ENCODE assay signal across 16 mouse cellular contexts in the genomic region with DNA sequence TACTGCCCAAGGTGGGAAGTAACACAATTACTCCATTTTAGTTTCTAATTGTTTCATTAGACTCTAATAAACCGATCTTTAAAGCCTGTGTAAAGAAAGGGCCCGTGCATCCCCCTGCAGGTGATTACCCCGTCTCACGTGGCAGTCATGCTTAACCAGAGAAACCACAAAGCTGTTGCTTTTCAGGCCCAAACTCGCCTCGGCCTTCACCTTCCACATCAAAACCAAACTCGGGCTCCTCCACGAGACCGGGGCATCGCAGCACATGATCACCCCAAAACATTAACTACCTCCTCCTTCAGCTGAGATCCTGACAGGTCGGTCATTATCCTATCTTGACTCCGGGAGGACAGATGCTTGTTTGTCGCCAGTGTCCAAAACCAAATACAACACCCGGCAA. TPM values are rescaled to one million over a fixed set of nuclear protein-coding genes. Genes with fewer than 3 reads are reported as not detected.
DNase-seq lines count a peak whose midpoint lies in the region; ATAC-seq and TF ChIP-seq lines count a peak whose summit lies in the region.
"Had no signal": no experiment of that assay in that cellular context is flagged by ENCODE, and none has a peak within 500 bp of the region (broad histone marks: within the 10 kb centered on the region; RNA-seq: fewer than 3 reads in every experiment).

No protein-coding gene starts in this region.

- H3K9ac ChIP-seq in midbrain, embryonic 11.5 days (ENCODE audit: low read length) = no peak overlapping the region
- H3K9ac ChIP-seq in midbrain, embryonic 15.5 days = no peak overlapping the region
- no peak overlapping the region for H3K9ac ChIP-seq in intestine, embryonic 14.5 days (ENCODE audit: low read length)
- H3K9ac ChIP-seq in kidney, postnatal 0 days (ENCODE audit: low read depth, low read length) = no peak overlapping the region
- H3K9ac ChIP-seq in forebrain, embryonic 16.5 days (replicated peaks; ENCODE audit: low read depth, low read length) = no peak overlapping the region
- H3K9ac ChIP-seq: embryonic facial prominence, embryonic 12.5 days; forebrain, embryonic 15.5 days; limb, embryonic 12.5 days; neural tube, embryonic 13.5 days had no signal

- ATAC-seq in midbrain, embryonic 11.5 days (ENCODE audit: low FRiP score) = no peak
- no peak for ATAC-seq in midbrain, embryonic 15.5 days (replicated peaks)
- ATAC-seq in intestine, embryonic 14.5 days (replicated peaks; ENCODE audit: low FRiP score, low TSS enrichment, low read depth) = 0 out of 2 replicates have a peak, but pooled peaks have one; percentile 28
- no peak for ATAC-seq in kidney, postnatal 0 days (replicated peaks; ENCODE audit: low FRiP score, low read depth)
- no peak for ATAC-seq in forebrain, embryonic 16.5 days
- ATAC-seq: forebrain, embryonic 15.5 days had no signal

- H3K4me3 ChIP-seq in midbrain, embryonic 11.5 days (ENCODE audit: low read depth, low read length) = no peak overlapping the region
- no peak overlapping the region for H3K4me3 ChIP-seq in midbrain, embryonic 15.5 days
- no peak overlapping the region for H3K4me3 ChIP-seq in intestine, embryonic 14.5 days (ENCODE audit: low read depth, low read length)
- no peak overlapping the region for H3K4me3 ChIP-seq in kidney, postnatal 0 days (replicated peaks; ENCODE audit: low read depth, low read length)
- no peak overlapping the region for H3K4me3 ChIP-seq in forebrain, embryonic 16.5 days (replicated peaks; ENCODE audit: low read length)
- H3K4me3 ChIP-seq: embryonic facial prominence, embryonic 12.5 days; forebrain, embryonic 15.5 days; hindbrain, embryonic 10.5 days; limb, embryonic 12.5 days; neural tube, embryonic 13.5 days had no signal

- 85% methylated on average over 14 of the region's 14 CpGs for WGBS in midbrain, embryonic 11.5 days
- 79% methylated on average over 14 of the region's 14 CpGs for WGBS in midbrain, embryonic 15.5 days
- WGBS in intestine, embryonic 14.5 days = 62% methylated on average over 14 of the region's 14 CpGs
- 53% methylated on average over 14 of the region's 14 CpGs for WGBS in kidney, postnatal 0 days
- WGBS in forebrain, embryonic 16.5 days = 70% methylated on average over 14 of the region's 14 CpGs

- no peak for TF ChIP-seq CTCF in kidney, postnatal 0 days (IDR thresholded peaks at IDR 0.05; ENCODE audit: low read depth)

- DNase-seq in midbrain, embryonic 11.5 days (ENCODE audit: low spot score, missing footprints) = peak; percentile 45
- DNase-seq in intestine, embryonic 14.5 days (ENCODE audit: low spot score) = no peak
- DNase-seq in kidney, postnatal 0 days (ENCODE audit: low spot score) = no peak
- DNase-seq in spleen, postnatal 36 days (ENCODE audit: low spot score in 2 of 2) = peak; percentile 37 to 43
- DNase-seq in thymus, postnatal 14 days = no peak
- DNase-seq: cerebellum, adult 9-11 months; midbrain, embryonic 14.5 days; right cerebral cortex, adult 18-20 months; thymus, adult 18-20 months had no signal

- no peaks in the 10 kb centered on the region for H3K9me3 ChIP-seq in midbrain, embryonic 11.5 days (ENCODE audit: control insufficient read depth, low read length)
- H3K9me3 ChIP-seq in midbrain, embryonic 15.5 days = no peaks in the 10 kb centered on the region
- no peaks in the 10 kb centered on the region for H3K9me3 ChIP-seq in intestine, embryonic 14.5 days (ENCODE audit: control insufficient read depth, low read length)
- H3K9me3 ChIP-seq in kidney, postnatal 0 days (replicated peaks; ENCODE audit: low read length) = no peaks in the 10 kb centered on the region
- H3K9me3 ChIP-seq in forebrain, embryonic 16.5 days (ENCODE audit: control insufficient read depth, low read length) = no peaks in the 10 kb centered on the region
- H3K9me3 ChIP-seq: embryonic facial prominence, embryonic 12.5 days; forebrain, embryonic 15.5 days; hindbrain, embryonic 10.5 days; limb, embryonic 12.5 days; neural tube, embryonic 13.5 days had no signal

- H3K36me3 ChIP-seq in midbrain, embryonic 11.5 days (ENCODE audit: control insufficient read depth, insufficient read depth, low read length) = no peaks in the 10 kb centered on the region
- no peaks in the 10 kb centered on the region for H3K36me3 ChIP-seq in midbrain, embryonic 15.5 days (replicated peaks)
- no peaks in the 10 kb centered on the region for H3K36me3 ChIP-seq in intestine, embryonic 14.5 days (ENCODE audit: control insufficient read depth, insufficient read depth, low read length)
- no peaks in the 10 kb centered on the region for H3K36me3 ChIP-seq in kidney, postnatal 0 days (ENCODE audit: insufficient read depth, low read length)
- H3K36me3 ChIP-seq in forebrain, embryonic 16.5 days (ENCODE audit: control insufficient read depth, insufficient read depth) = no peaks in the 10 kb centered on the region
- H3K36me3 ChIP-seq: embryonic facial prominence, embryonic 12.5 days; forebrain, embryonic 15.5 days; hindbrain, embryonic 10.5 days; limb, embryonic 12.5 days; neural tube, embryonic 13.5 days had no signal

- H3K4me1 ChIP-seq in midbrain, embryonic 11.5 days (ENCODE audit: control insufficient read depth, insufficient read depth, low read length) = no peaks in the 10 kb centered on the region
- no peaks in the 10 kb centered on the region for H3K4me1 ChIP-seq in midbrain, embryonic 15.5 days
- H3K4me1 ChIP-seq in intestine, embryonic 14.5 days (replicated peaks; ENCODE audit: control insufficient read depth, insufficient read depth, low read length) = 0 out of 2 replicates have a peak, but pooled peaks cover 2% of the 10 kb centered on the region
- no peaks in the 10 kb centered on the region for H3K4me1 ChIP-seq in kidney, postnatal 0 days (replicated peaks; ENCODE audit: insufficient read depth, low read length)
- H3K4me1 ChIP-seq in forebrain, embryonic 16.5 days (replicated peaks; ENCODE audit: control insufficient read depth, insufficient read depth, low read length) = no peaks in the 10 kb centered on the region
- H3K4me1 ChIP-seq: embryonic facial prominence, embryonic 12.5 days; forebrain, embryonic 15.5 days; hindbrain, embryonic 10.5 days; neural tube, embryonic 13.5 days had no signal

- H3K27me3 ChIP-seq in midbrain, embryonic 11.5 days (ENCODE audit: control insufficient read depth, insufficient read depth, low read length) = no peaks in the 10 kb centered on the region
- no peaks in the 10 kb centered on the region for H3K27me3 ChIP-seq in midbrain, embryonic 15.5 days (replicated peaks)
- no peaks in the 10 kb centered on the region for H3K27me3 ChIP-seq in intestine, embryonic 14.5 days (replicated peaks; ENCODE audit: control insufficient read depth, insufficient read depth, low read length)
- no peaks in the 10 kb centered on the region for H3K27me3 ChIP-seq in kidney, postnatal 0 days (ENCODE audit: insufficient read depth, low read length)
- no peaks in the 10 kb centered on the region for H3K27me3 ChIP-seq in forebrain, embryonic 16.5 days (replicated peaks; ENCODE audit: control insufficient read depth, insufficient read depth, low read length)
- H3K27me3 ChIP-seq: embryonic facial prominence, embryonic 12.5 days; forebrain, embryonic 15.5 days; limb, embryonic 12.5 days; neural tube, embryonic 13.5 days had no signal

- no peak overlapping the region for H3K27ac ChIP-seq in midbrain, embryonic 11.5 days (ENCODE audit: low read depth, low read length)
- no peak overlapping the region for H3K27ac ChIP-seq in midbrain, embryonic 15.5 days
- peak overlapping the region; percentile 82 for H3K27ac ChIP-seq in intestine, embryonic 14.5 days (ENCODE audit: low read depth)
- H3K27ac ChIP-seq in kidney, postnatal 0 days = peak overlapping the region; percentile 42; the same call in 1 of the 2 replicates
- H3K27ac ChIP-seq in forebrain, embryonic 16.5 days (ENCODE audit: low read length) = no peak overlapping the region
- H3K27ac ChIP-seq: embryonic facial prominence, embryonic 12.5 days; forebrain, embryonic 15.5 days; hindbrain, embryonic 10.5 days; limb, embryonic 12.5 days; neural tube, embryonic 13.5 days had no signal

- no peak overlapping the region for H3K4me2 ChIP-seq in midbrain, embryonic 11.5 days
- no peak overlapping the region for H3K4me2 ChIP-seq in midbrain, embryonic 15.5 days
- H3K4me2 ChIP-seq in intestine, embryonic 14.5 days (ENCODE audit: low read length) = peak overlapping the region; percentile 21; the same call in 1 of the 2 replicates
- H3K4me2 ChIP-seq in kidney, postnatal 0 days (ENCODE audit: low read length) = no peak overlapping the region
- no peak overlapping the region for H3K4me2 ChIP-seq in forebrain, embryonic 16.5 days (ENCODE audit: low read length)
- H3K4me2 ChIP-seq: embryonic facial prominence, embryonic 12.5 days; forebrain, embryonic 15.5 days; limb, embryonic 12.5 days; neural tube, embryonic 13.5 days had no signal

RNA-seq across cellular contexts. Expression of a gene that starts 58.2 kb away (rescaled TPM):
- 1.2 and 2.1 TPM in 2 replicates for polyA plus RNA-seq in midbrain, embryonic 11.5 days (2014; fragmentation: Nextera tagmentation; extraction: Ambion mirVana)
- polyA plus RNA-seq in midbrain, embryonic 15.5 days (2015; fragmentation: Nextera tagmentation; extraction: Ambion mirVana) = 3.3 and 3.5 TPM in 2 replicates
- 65.1 and 79.2 TPM in 2 replicates for polyA plus RNA-seq in intestine, embryonic 14.5 days (2014; fragmentation: Nextera tagmentation; extraction: Ambion mirVana)
- 105 and 119 TPM in 2 replicates for polyA plus RNA-seq in kidney, postnatal 0 days (2015; fragmentation: Nextera tagmentation; extraction: Ambion mirVana)
- 2.0 and 3.0 TPM in 2 replicates for polyA plus RNA-seq in forebrain, embryonic 16.5 days (2015; fragmentation: Nextera tagmentation; extraction: Ambion mirVana)

Comparison
In these comparisons a context has a peak if more than half of its experiments do, and no peak if none do; other contexts are left out.
1. DNase-seq: peak in midbrain, embryonic 11.5 days (single experiment) and spleen, postnatal 36 days (2 of 2); none in intestine, embryonic 14.5 days (single experiment), kidney, postnatal 0 days (single experiment) and thymus, postnatal 14 days (single experiment).
2. H3K27ac ChIP-seq: peak in intestine, embryonic 14.5 days (single experiment) and kidney, postnatal 0 days (single experiment); none in midbrain, embryonic 11.5 days (single experiment), midbrain, embryonic 15.5 days (single experiment) and forebrain, embryonic 16.5 days (single experiment).
3. RNA of a gene that starts 58.2 kb away (polyA plus RNA-seq): 105 to 119 TPM in kidney, postnatal 0 days and 65.1 to 79.2 TPM in intestine, embryonic 14.5 days; 3.3 to 3.5 TPM in midbrain, embryonic 15.5 days, 1.2 to 2.1 TPM in midbrain, embryonic 11.5 days and 2.0 to 3.0 TPM in forebrain, embryonic 16.5 days; every median in the first group is over 10 times any median in the second.